Mouse (Mus musculus): ENCODE measurements at regions not wholly inside any gene's neighbourhood (a gene's known extent, or its start where the extent isn't known, plus 50 kb on each side); places are given as distances from the start of the nearest gene placed in this dataset.
A peak's percentile ranks its signal among the peaks of the same experiment; 100 is the strongest.

- WGBS = 92% methylated on average over 2 of the region's 2 CpGs
- no peak for ATAC-seq
Observed at GRCm38 (mm10) chr16:80083035-80083434, 992.1 kb upstream of the Tmprss15 start.

GRCm38 (mm10) chr16:80073675-80074074 lies 982.8 kb upstream of the Tmprss15 start:
- H3K4me3 ChIP-seq (ENCODE audit: low read depth, low read length) = no peak overlapping the region
- no peak overlapping the region for H3K9ac ChIP-seq (ENCODE audit: low read depth, low read length)
- H3K36me3 ChIP-seq (ENCODE audit: control insufficient read depth, insufficient read depth, low read length) = no peaks in the 10 kb centered on the region
- 25% methylated on average over 3 of the region's 3 CpGs for WGBS
- no peaks in the 10 kb centered on the region for H3K27me3 ChIP-seq (ENCODE audit: control insufficient read depth, insufficient read depth, low read depth, low read length)
- H3K9me3 ChIP-seq (replicated peaks; ENCODE audit: control insufficient read depth, low read length, poor library complexity, severe bottlenecking) = no peaks in the 10 kb centered on the region
- H3K27ac ChIP-seq (ENCODE audit: low read length) = no peak overlapping the region
- H3K4me2 ChIP-seq (ENCODE audit: low read length) = no peak overlapping the region
- peak; percentile 58; the same call in 1 of the 2 replicates for ATAC-seq
- no peaks in the 10 kb centered on the region for H3K4me1 ChIP-seq (ENCODE audit: control insufficient read depth, insufficient read depth, low read length)

More at GRCm38 (mm10) chr16:80083035-80083434, 992.1 kb upstream of the Tmprss15 start:
- H3K4me1 ChIP-seq (ENCODE audit: control insufficient read depth, insufficient read depth, low read length) = no peaks in the 10 kb centered on the region
- H3K27ac ChIP-seq (ENCODE audit: low read length) = no peak overlapping the region
- H3K4me2 ChIP-seq (ENCODE audit: low read length) = no peak overlapping the region
- no peaks in the 10 kb centered on the region for H3K9me3 ChIP-seq (replicated peaks; ENCODE audit: control insufficient read depth, low read length, poor library complexity, severe bottlenecking)
- no peaks in the 10 kb centered on the region for H3K27me3 ChIP-seq (ENCODE audit: control insufficient read depth, insufficient read depth, low read depth, low read length)
- no peak overlapping the region for H3K4me3 ChIP-seq (ENCODE audit: low read depth, low read length)
- H3K36me3 ChIP-seq (ENCODE audit: control insufficient read depth, insufficient read depth, low read length) = no peaks in the 10 kb centered on the region
- no peak overlapping the region for H3K9ac ChIP-seq (ENCODE audit: low read depth, low read length)

Measured in midbrain, embryonic 16.5 days (tissue).